Mouse (Mus musculus): ENCODE results near the gene Ddx46. TPM values are rescaled to one million over a fixed set of nuclear protein-coding genes. Genes with fewer than 3 reads are reported as not detected.

Gene Ddx46
- total and polyA plus RNA-seq, 2 experiments, result 6.8 to 18.6 TPM

DNA sequence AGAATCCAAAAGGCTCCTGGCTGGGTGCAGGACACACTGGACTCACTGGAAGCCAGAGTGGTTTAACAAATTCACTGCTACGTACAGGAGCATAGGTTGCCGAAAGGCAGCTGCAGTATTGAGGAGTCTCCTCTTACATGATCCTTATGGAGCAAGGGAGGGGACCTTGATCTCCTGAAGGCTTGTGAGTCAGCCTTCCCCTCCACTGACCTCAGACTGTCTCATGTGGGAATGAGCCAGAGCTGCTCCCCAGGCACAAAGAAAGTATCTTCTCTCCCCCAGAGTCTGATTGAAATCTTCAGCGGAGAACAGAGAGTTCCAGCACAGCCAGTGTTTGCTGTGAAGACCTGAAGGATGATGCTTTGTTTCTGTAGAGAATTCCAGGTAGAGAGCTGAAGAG is 48.8 kb downstream of the Ddx46 start:
- Histone ChIP-seq H3K27me3 (ENCODE audit: control insufficient read depth, insufficient read depth, low read length) (no peaks in the 10 kb centered on the region), H3K9ac (ENCODE audit: low read depth, low read length) (no peak overlapping the region), H3K4me3 (ENCODE audit: insufficient read depth, low read depth, low read length) (no peak overlapping the region), H3K4me1 (ENCODE audit: control insufficient read depth, insufficient read depth, low read length) (no peaks in the 10 kb centered on the region), H3K27ac (replicated peaks; ENCODE audit: insufficient read depth, low read depth, low read length) (no peak overlapping the region), H3K79me2 (ENCODE audit: control insufficient read depth, insufficient read depth, low read length) (no peaks in the 10 kb centered on the region), H3K36me3 (ENCODE audit: control insufficient read depth, insufficient read depth, low read length) (peaks cover 19% of the 10 kb centered on the region)
- DNase-seq (ENCODE audit: extremely low read depth, low read depth, low spot score), result no peak
- 87% methylated on average over 3 of the region's 3 CpGs for WGBS
- TF ChIP-seq POLR2A (IDR thresholded peaks at IDR 0.05; ENCODE audit: extremely low read depth, insufficient read depth, low read length) (no peak), CTCF (IDR thresholded peaks at IDR 0.05; ENCODE audit: low read depth, low read length) (no peak)

DNA sequence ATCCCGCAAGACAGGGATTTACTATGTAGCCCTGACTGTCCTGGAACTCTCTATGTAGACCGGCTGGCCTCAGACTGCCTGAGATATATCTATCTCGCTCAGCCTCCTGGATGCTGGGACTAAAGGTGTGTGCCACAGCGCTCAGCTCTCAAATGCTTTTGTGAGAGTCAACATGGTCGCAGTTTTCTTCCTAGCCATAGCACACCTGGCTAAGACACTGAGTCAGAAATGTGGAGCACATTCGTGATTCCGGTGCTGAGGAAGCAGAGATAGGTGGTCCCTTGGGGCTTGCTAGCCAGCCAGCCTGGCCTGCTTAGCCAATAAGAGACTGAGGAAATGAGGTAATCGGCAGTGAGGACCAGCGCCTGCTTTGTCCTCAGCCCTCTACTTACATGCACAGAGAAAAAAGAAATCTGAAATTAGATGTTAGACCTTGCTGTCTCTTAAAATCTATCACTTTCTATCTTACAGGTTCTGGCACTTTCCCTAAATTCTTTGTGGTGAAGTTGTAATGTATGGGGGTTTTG is 51.3 kb downstream of the Ddx46 start:
- no peak overlapping the region for H3K27ac ChIP-seq (replicated peaks; ENCODE audit: insufficient read depth, low read depth, low read length)
- H3K9ac ChIP-seq (ENCODE audit: low read depth, low read length), result no peak overlapping the region
- no peak for TF ChIP-seq CTCF (IDR thresholded peaks at IDR 0.05; ENCODE audit: low read depth, low read length)
- no peak for TF ChIP-seq POLR2A (IDR thresholded peaks at IDR 0.05; ENCODE audit: extremely low read depth, insufficient read depth, low read length)
- no peaks in the 10 kb centered on the region for H3K27me3 ChIP-seq (ENCODE audit: control insufficient read depth, insufficient read depth, low read length)
- no peaks in the 10 kb centered on the region for H3K79me2 ChIP-seq (ENCODE audit: control insufficient read depth, insufficient read depth, low read length)
- no peak overlapping the region for H3K4me3 ChIP-seq (ENCODE audit: insufficient read depth, low read depth, low read length)
- H3K4me1 ChIP-seq (ENCODE audit: control insufficient read depth, insufficient read depth, low read length), result no peaks in the 10 kb centered on the region
- no peak for DNase-seq (ENCODE audit: extremely low read depth, low read depth, low spot score)
- 85% methylated on average over 9 of the region's 9 CpGs for WGBS
- H3K36me3 ChIP-seq (ENCODE audit: control insufficient read depth, insufficient read depth, low read length), result no peaks in the 10 kb centered on the region; the same call in 1 of the 2 replicates

DNA sequence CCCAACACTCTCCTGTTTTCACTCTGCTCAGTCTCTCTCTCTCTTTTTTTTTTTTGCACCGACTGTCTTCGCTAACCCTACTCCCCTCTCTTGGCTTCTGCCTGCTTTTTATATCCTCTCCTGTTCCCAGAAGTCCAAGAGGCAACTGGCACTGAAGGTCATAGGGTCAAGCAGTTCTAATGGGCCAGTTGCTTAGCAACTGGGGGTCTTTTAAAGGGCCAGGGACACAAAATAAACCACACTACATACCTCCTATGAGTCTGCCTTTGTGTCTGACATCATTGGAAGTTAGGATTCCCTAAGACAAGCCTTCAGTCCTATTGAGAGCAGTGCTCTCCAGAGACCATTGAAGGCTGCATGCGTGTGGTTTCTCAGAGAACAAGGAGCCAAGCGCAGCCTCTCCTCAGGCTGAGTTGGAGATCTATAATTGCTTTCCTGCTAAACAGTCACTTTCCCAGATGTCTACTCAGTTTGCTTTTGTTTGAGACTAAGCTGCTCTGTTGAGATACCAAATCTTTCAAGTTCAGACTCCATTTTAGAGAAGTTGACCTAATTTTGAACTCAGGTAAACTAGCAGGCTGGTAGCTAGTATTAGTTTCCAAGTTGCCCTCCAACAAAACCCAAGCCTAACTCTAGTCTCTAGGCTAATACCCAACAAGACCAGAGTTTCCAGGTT is 53.2 kb downstream of the Ddx46 start:
- 69% methylated on average over 4 of the region's 4 CpGs for WGBS
- Histone ChIP-seq H3K27me3 (ENCODE audit: control insufficient read depth, insufficient read depth, low read length) (no peaks in the 10 kb centered on the region), H3K36me3 (ENCODE audit: control insufficient read depth, insufficient read depth, low read length) (no peaks in the 10 kb centered on the region), H3K4me1 (ENCODE audit: control insufficient read depth, insufficient read depth, low read length) (no peaks in the 10 kb centered on the region), H3K4me3 (ENCODE audit: insufficient read depth, low read depth, low read length) (no peak overlapping the region), H3K79me2 (ENCODE audit: control insufficient read depth, insufficient read depth, low read length) (peaks cover 1% of the 10 kb centered on the region; the same call in 1 of the 2 replicates), H3K27ac (replicated peaks; ENCODE audit: insufficient read depth, low read depth, low read length) (no peak overlapping the region), H3K9ac (ENCODE audit: low read depth, low read length) (no peak overlapping the region)
- DNase-seq (ENCODE audit: extremely low read depth, low read depth, low spot score), result no peak
- no peak for TF ChIP-seq POLR2A (IDR thresholded peaks at IDR 0.05; ENCODE audit: extremely low read depth, insufficient read depth, low read length)
- TF ChIP-seq CTCF (IDR thresholded peaks at IDR 0.05; ENCODE audit: low read depth, low read length), result no peak

DNA sequence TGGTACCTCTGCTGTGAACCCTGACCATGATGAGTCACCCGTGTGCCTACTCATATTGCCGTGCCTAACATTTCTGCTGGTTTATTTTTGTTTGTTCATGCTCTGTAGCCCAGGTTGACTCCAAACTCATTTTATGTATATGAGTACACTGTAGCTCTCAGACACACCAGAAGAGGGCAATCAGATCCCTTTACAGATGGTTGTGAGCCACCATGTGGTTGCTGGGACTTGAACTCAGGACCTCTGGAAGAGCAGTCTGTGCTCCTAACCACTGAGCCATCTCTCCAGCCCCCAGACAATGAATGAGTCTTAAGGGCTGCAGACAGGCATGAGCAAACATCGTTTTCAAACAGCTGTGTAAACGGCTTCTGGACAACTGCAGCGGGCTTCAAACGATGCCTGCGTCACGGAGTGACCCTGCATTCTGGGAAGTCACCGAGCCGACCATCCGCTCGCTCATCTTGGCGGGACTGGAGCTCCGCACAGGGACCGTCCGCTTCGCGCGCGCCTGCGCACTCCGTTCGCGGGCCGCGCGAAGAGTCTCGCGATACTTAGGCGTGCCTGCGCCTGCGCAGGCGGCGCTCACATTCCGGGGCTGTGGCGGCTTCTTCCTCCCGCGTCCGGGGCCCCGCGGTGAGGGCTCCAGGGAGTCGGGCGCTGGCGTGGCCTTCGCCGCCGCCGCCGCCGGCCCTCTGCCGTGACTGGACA is 57.9 kb downstream of the Ddx46 start, which contains the start of gene B230219D22Rik:
TSS of gene B230219D22Rik (plus strand) at position 590 of the 708 bp plus-strand sequence.
- peak; percentile 83 for TF ChIP-seq POLR2A (IDR thresholded peaks at IDR 0.05; ENCODE audit: extremely low read depth, insufficient read depth, low read length)
- TF ChIP-seq CTCF (IDR thresholded peaks at IDR 0.05; ENCODE audit: low read depth, low read length), result no peak
- peak within 1 kb of the TSS; percentile 97 for H3K9ac ChIP-seq (ENCODE audit: low read depth, low read length)

DNA sequence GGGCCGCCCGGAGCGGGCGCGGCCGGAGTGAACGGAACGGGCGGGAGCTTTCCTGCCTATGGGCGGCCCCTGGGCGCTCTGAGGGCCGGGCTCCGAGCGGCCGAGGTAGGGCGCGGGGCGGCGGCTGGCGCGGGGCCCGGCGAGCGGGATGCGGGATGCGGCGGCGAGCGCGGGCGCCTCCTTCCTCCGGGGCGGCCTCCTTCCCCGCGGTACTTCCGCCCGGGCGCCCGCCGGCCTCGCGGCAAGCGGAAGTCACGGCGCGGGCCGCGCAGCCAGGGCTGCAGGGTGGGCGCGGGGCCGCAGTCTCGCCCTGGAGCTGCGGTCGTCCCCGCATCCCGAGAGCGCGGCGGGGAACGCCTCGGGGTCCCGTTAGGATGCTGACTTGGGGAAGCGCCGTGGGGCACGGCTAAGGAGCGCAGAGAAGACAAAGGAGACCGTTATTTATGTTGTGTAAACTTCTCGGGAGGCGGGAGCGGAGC is 58.5 kb downstream of the Ddx46 start:
- Histone ChIP-seq H3K9ac (ENCODE audit: low read depth, low read length) (peak overlapping the region; percentile 97), H3K27ac (replicated peaks; ENCODE audit: insufficient read depth, low read depth, low read length) (peak overlapping the region; percentile 74), H3K79me2 (ENCODE audit: control insufficient read depth, insufficient read depth, low read length) (peaks cover 27% of the 10 kb centered on the region; the same call in 1 of the 2 replicates), H3K36me3 (ENCODE audit: control insufficient read depth, insufficient read depth, low read length) (no peaks in the 10 kb centered on the region), H3K4me3 (ENCODE audit: insufficient read depth, low read depth, low read length) (peak overlapping the region; percentile 88), H3K27me3 (ENCODE audit: control insufficient read depth, insufficient read depth, low read length) (no peaks in the 10 kb centered on the region), H3K4me1 (ENCODE audit: control insufficient read depth, insufficient read depth, low read length) (peaks cover 8% of the 10 kb centered on the region)
- under 1% methylated on average over 61 of the region's 70 CpGs for WGBS
- no peak for DNase-seq (ENCODE audit: extremely low read depth, low read depth, low spot score)
- TF ChIP-seq CTCF (IDR thresholded peaks at IDR 0.05; ENCODE audit: low read depth, low read length), result no peak
- TF ChIP-seq POLR2A (IDR thresholded peaks at IDR 0.05; ENCODE audit: extremely low read depth, insufficient read depth, low read length), result no peak

More for the DNA sequence above, 57.9 kb downstream of the Ddx46 start, which contains the start of gene B230219D22Rik:
- no peaks in the 10 kb centered on the region for H3K36me3 ChIP-seq (ENCODE audit: control insufficient read depth, insufficient read depth, low read length)
- no peaks in the 10 kb centered on the region for H3K27me3 ChIP-seq (ENCODE audit: control insufficient read depth, insufficient read depth, low read length)
- peaks cover 8% of the 10 kb centered on the region for H3K4me1 ChIP-seq (ENCODE audit: control insufficient read depth, insufficient read depth, low read length)
- H3K79me2 ChIP-seq (ENCODE audit: control insufficient read depth, insufficient read depth, low read length), result peaks cover 27% of the 10 kb centered on the region; the same call in 1 of the 2 replicates
- peak within 1 kb of the TSS; percentile 88 for H3K4me3 ChIP-seq (ENCODE audit: insufficient read depth, low read depth, low read length)
- peak within 1 kb of the TSS; percentile 74 for H3K27ac ChIP-seq (replicated peaks; ENCODE audit: insufficient read depth, low read depth, low read length)
- WGBS, result under 1% methylated on average over 51 of the region's 51 CpGs
- peak; percentile 64 for DNase-seq (ENCODE audit: extremely low read depth, low read depth, low spot score)

All from liver, adult 2 months (tissue).